Mouse (Mus musculus) MEL (cell line): ENCODE measurements around the gene Itgb8. TPM values are rescaled to one million over a fixed set of nuclear protein-coding genes. Genes with fewer than 3 reads are reported as not detected.

Experiments
- DNase-seq: peaks from one replicate; pipeline ENCODE4 v3.0.0; 2011; ENCODE audit warnings: low read depth, low spot score
- H3K27ac ChIP-seq: 2 replicates; pipeline ENCODE4 v1.5.1; 2012; ENCODE audit warnings: low read depth, mild to moderate bottlenecking, control low read depth, low read length, moderate library complexity; ENCODE audit not compliant: control insufficient read depth
- H3K27me3 ChIP-seq, 2 experiments: fragments of 150-350 bp in 1 of 2; sonication (generic) in 1 of 2; 2 replicates each; pipeline ENCODE4 v1.6.1; 2012; ENCODE audit warnings: low read length in 2 of 2, mild to moderate bottlenecking in 2 of 2, improper control_type of control experiment in 1 of 2, moderate library complexity in 1 of 2; ENCODE audit not compliant: insufficient read depth in 2 of 2, control insufficient read depth in 1 of 2
- H3K36me3 ChIP-seq, 2 experiments: 2 replicates each; pipeline ENCODE4 v1.6.1; 2012 to 2014; ENCODE audit warnings: low read length in 2 of 2, improper control_type of control experiment in 1 of 2, inconsistent platforms in 1 of 2, mild to moderate bottlenecking in 1 of 2; ENCODE audit not compliant: insufficient read depth in 2 of 2, control insufficient read depth in 1 of 2
- H3K4me1 ChIP-seq, 2 experiments: fragments of 150-350 bp in 1 of 2; sonication (generic) in 1 of 2; 2 replicates each; pipeline ENCODE4 v1.6.1; 2012; ENCODE audit warnings: low read length in 2 of 2, improper control_type of control experiment in 1 of 2, mild to moderate bottlenecking in 1 of 2; ENCODE audit not compliant: insufficient read depth in 2 of 2, control insufficient read depth in 1 of 2
- H3K4me3 ChIP-seq, 2 experiments: fragments of 150-350 bp in 1 of 2; sonication (generic) in 1 of 2; 2 replicates each; pipeline ENCODE4 v1.5.1; 2012; ENCODE audit warnings: low read depth in 2 of 2, low read length in 2 of 2, mild to moderate bottlenecking in 2 of 2, moderate library complexity in 2 of 2, control low read depth in 1 of 2, improper control_type of control experiment in 1 of 2; ENCODE audit not compliant: control insufficient read depth in 1 of 2, insufficient read depth in 1 of 2
- H3K79me2 ChIP-seq: 2 replicates; pipeline ENCODE4 v1.6.1; 2012; ENCODE audit warnings: mild to moderate bottlenecking, low read length, moderate library complexity; ENCODE audit not compliant: control insufficient read depth, poor library complexity, insufficient read depth
- H3K9ac ChIP-seq: 2 replicates; pipeline ENCODE4 v1.6.1; 2012; ENCODE audit warnings: low read depth, mild to moderate bottlenecking, control low read depth, low read length, moderate library complexity; ENCODE audit not compliant: control insufficient read depth, poor library complexity, severe bottlenecking
- H3K9me3 ChIP-seq: fragments of 150-350 bp; sonication (generic); replicated peaks from 2 replicates; pipeline ENCODE4 v1.6.1; 2012; ENCODE audit warnings: mild to moderate bottlenecking, low read length, improper control_type of control experiment, moderate library complexity; ENCODE audit not compliant: insufficient read depth
- ETS1 ChIP-seq: IDR thresholded peaks from 2 replicates; pipeline ENCODE4 v1.6.1; 2012; ENCODE audit warnings: low read depth, mild to moderate bottlenecking, inconsistent platforms, low read length, improper control_type of control experiment, moderate library complexity
- GABPA ChIP-seq: IDR thresholded peaks from 2 replicates; pipeline ENCODE4 v1.6.1; 2012; ENCODE audit warnings: low read depth, mild to moderate bottlenecking, inconsistent platforms, low read length, improper control_type of control experiment, moderate library complexity
- GATA1 ChIP-seq: IDR thresholded peaks from 2 replicates; pipeline ENCODE4 v1.6.1; 2011; ENCODE audit warnings: low read depth, low read length, improper control_type of control experiment
- HCFC1 ChIP-seq: IDR thresholded peaks from 2 replicates; pipeline ENCODE4 v1.6.1; 2012; ENCODE audit warnings: low read depth, mild to moderate bottlenecking, inconsistent platforms, low read length, improper control_type of control experiment, moderate library complexity
- MAFK ChIP-seq: IDR thresholded peaks from 2 replicates; pipeline ENCODE4 v1.6.1; 2011; ENCODE audit warnings: low read depth, mild to moderate bottlenecking, low read length, improper control_type of control experiment, borderline replicate concordance
- MAZ ChIP-seq: IDR thresholded peaks from 2 replicates; pipeline ENCODE4 v1.6.1; 2012; ENCODE audit warnings: low read depth, mild to moderate bottlenecking, inconsistent platforms, low read length, improper control_type of control experiment
- MYC ChIP-seq: IDR thresholded peaks from 2 replicates; pipeline ENCODE4 v1.6.1; 2011; ENCODE audit warnings: low read depth, mild to moderate bottlenecking, low read length, improper control_type of control experiment, moderate library complexity
- POLR2AphosphoS2 ChIP-seq: IDR thresholded peaks from 2 replicates; pipeline ENCODE4 v1.6.1; 2011; ENCODE audit warnings: low read length, improper control_type of control experiment
- RAD21 ChIP-seq: IDR thresholded peaks from 2 replicates; pipeline ENCODE4 v1.6.1; 2011; ENCODE audit warnings: mild to moderate bottlenecking, low read depth, low read length, improper control_type of control experiment
- RCOR1 ChIP-seq: IDR thresholded peaks from 2 replicates; pipeline ENCODE4 v1.6.1; 2012; ENCODE audit warnings: low read depth, mild to moderate bottlenecking, inconsistent platforms, low read length, improper control_type of control experiment
- SMC3 ChIP-seq: IDR thresholded peaks from 2 replicates; pipeline ENCODE4 v1.6.1; 2011; ENCODE audit warnings: low read depth, low read length, improper control_type of control experiment
- UBTF ChIP-seq: IDR thresholded peaks from 2 replicates; pipeline ENCODE4 v1.6.1; 2012; ENCODE audit warnings: low read depth, mild to moderate bottlenecking, inconsistent platforms, low read length, improper control_type of control experiment, moderate library complexity, borderline replicate concordance; ENCODE audit not compliant: insufficient read depth
- ZNF384 ChIP-seq: IDR thresholded peaks from 2 replicates; pipeline ENCODE4 v1.6.1; 2012; ENCODE audit warnings: low read depth, mild to moderate bottlenecking, inconsistent platforms, low read length, improper control_type of control experiment
- polyA plus RNA-seq, 2 experiments: library from polyadenylated mRNA; stranded (reverse) in 1 of 2; unstranded in 1 of 2; fragments of >175 nt in 1 of 2; fragments of >200 nt in 1 of 2; gene quantifications; 2 replicates each; pipeline versions ENCODE4 v1.2.1 to v1.2.4; 2012; ENCODE audit warnings: low replicate concordance in 2 of 2, low read depth in 1 of 2; ENCODE audit not compliant: insufficient read length in 2 of 2, insufficient read depth in 1 of 2, missing spikeins in 1 of 2
- total RNA-seq: library from RNA; depleted of rRNA; stranded (reverse); fragments of 300-350 nt; gene quantifications from 2 replicates; pipeline ENCODE4 v1.2.3, GENCODE M21; 2012

Gene Itgb8
- total and polyA plus RNA-seq, 3 experiments, result not detected

DNA sequence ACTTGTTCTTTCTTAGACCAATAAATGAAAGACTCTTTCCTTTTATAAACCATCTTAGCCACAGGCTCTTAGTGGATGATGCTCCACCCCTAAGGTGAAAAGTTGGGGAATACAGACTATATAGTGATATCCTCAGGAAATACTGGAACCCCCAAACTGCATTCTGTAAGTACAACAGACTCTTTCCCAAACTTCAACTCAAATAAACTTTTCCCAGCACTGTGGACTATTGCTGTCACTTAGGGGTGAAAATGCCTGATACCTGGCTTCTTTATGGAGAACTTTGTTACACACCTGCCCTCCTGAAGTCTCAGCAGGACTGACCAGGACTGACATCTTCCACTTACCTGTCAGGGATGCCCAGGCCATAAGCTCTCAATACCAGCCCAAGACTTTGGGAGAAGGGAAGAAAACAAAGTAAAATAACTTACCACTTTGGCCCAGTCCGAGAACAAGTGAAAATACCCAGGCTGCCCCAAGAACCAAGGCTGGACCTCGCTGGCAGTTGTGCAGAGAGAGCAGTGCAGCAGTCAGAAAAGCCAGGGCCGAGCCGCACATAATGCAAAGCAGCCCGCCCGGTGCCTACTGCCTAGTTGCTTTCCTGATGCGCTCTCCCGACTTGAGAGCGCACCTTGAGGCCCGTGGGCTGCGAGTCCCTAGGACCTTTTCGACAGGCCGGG lies 1.2 kb downstream of the Itgb8 start:
- Histone ChIP-seq H3K36me3 (no peaks in the 10 kb centered on the region), H3K4me3 (no peak overlapping the region), H3K9me3 (no peaks in the 10 kb centered on the region), H3K9ac (no peak overlapping the region), H3K79me2 (no peaks in the 10 kb centered on the region), H3K27ac (no peak overlapping the region), H3K27me3 (no peaks in the 10 kb centered on the region), H3K4me1 (no peaks in the 10 kb centered on the region)
- DNase-seq, result no peak
- TF ChIP-seq RCOR1 (no peak), GABPA (no peak), ZNF384 (no peak), POLR2AphosphoS2 (no peak)

DNA sequence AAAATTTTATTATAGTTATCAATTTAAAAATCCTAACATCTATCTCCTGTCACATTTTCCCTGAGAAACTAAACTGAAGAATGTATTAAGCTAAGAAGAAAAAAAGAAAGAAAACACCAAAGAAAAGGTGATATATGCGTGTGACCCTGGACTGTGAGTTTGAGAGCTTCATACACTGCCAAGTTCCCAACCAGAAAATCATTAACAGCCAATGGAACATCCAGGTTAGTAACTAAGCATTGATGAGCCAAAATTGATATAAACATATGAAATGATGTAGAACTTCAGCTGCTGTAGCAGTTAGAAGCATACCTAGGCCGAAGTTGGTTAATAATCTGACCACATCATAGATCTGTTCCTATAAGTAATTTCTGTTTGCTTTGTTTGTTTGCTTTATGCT lies 6.8 kb downstream of the Itgb8 start:
- no peak overlapping the region for H3K4me3 ChIP-seq
- no peak for DNase-seq
- TF ChIP-seq RCOR1 (no peak), GATA1 (no peak), MYC (no peak), MAFK (no peak), UBTF (no peak), ETS1 (no peak), RAD21 (no peak), SMC3 (no peak), HCFC1 (no peak), MAZ (no peak)
- H3K9ac ChIP-seq, result no peak overlapping the region
- no peaks in the 10 kb centered on the region for H3K9me3 ChIP-seq
- H3K79me2 ChIP-seq, result no peaks in the 10 kb centered on the region
- H3K36me3 ChIP-seq, result no peaks in the 10 kb centered on the region
- no peak overlapping the region for H3K27ac ChIP-seq
- H3K4me1 ChIP-seq, result no peaks in the 10 kb centered on the region
- no peaks in the 10 kb centered on the region for H3K27me3 ChIP-seq

DNA sequence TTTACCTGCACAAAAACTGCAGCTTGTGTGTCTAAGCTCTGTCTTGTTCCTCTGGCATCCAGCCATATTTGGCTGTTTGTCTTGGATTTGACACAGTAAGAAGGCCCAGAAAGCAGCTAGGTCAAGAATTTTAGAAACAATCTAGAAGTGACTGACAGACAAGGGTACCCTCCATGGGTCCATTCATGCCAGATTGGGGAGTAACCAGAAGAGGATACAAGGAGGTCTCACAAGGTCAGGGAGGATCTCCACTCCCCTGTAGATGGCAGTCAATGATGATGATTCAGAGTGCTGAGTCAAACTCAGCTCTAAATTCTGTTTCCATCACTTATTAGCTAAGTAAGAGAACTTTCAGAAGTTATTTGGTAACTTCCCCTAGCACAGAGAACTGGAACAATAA lies 8.2 kb downstream of the Itgb8 start:
- H3K4me3 ChIP-seq, result no peak overlapping the region
- TF ChIP-seq MAFK, result no peak
- TF ChIP-seq GATA1, result no peak
- H3K27ac ChIP-seq, result no peak overlapping the region
- H3K36me3 ChIP-seq, result no peaks in the 10 kb centered on the region
- no peaks in the 10 kb centered on the region for H3K9me3 ChIP-seq
- no peak for DNase-seq
- no peaks in the 10 kb centered on the region for H3K4me1 ChIP-seq
- H3K27me3 ChIP-seq, result no peaks in the 10 kb centered on the region
- H3K79me2 ChIP-seq, result no peaks in the 10 kb centered on the region
- no peak overlapping the region for H3K9ac ChIP-seq
